Mouse (Mus musculus) kidney, adult 10 weeks (tissue): Measurements from ENCODE around the gene Gadd45b. TPM values are rescaled to one million over a fixed set of nuclear protein-coding genes. Genes with fewer than 3 reads are reported as not detected.

Experiments
- polyA plus RNA-seq: library from polyadenylated mRNA; stranded (reverse); fragments of 350-450 nt; fragmentation: Illumina TruSeq; extraction: RNeasy Lipid Tissue Mini Kit (QIAGEN cat#74804); gene quantifications from one replicate; pipeline ENCODE4 v1.2.3, GENCODE M21; 2014; ENCODE audit warnings: low read depth, low replicate concordance

Gene Gadd45b
- polyA plus RNA-seq = 2.3 TPM

DNA sequence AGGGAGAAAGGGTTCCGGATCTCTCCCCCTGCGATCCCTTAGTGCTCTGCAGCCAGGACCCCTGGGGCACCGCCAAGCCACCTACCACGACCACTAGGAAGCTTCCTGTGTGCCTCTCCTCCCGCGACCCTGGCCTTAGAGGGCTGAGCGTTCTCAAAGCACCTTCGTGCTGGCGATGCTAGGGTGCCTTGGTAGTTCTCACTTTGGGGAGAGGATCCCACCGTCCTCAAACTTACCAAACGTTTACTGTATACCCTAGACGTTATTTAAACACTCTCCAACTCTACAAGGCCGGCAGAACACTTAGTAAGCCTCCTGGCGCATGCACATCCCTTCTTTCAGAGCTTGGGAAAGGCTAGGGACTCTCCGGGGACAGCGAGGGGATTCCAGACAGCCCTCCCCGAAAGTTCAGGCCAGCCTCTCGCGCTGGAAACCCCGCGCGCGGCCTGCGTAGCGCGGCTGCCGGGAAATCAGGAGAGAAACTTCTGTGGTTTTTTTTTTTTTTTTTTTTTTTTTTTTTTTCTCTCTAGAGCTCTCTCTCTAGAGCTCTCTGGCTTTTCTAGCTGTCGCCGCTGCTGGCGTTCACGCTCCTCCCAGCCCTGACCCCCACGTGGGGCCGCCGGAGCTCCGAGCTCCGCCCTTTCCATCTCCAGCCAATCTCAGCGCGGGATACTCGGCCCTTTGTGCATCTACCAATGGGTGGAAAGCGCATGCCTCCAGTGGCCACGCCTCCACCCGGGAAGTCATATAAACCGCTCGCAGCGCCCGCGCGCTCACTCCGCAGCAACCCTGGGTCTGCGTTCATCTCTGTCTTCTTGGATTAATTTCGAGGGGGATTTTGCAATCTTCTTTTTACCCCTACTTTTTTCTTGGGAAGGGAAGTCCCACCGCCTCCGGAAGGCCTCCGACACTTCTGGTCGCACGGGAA lies at the start of gene Gadd45b:
TSS of gene Gadd45b (plus strand) at position 775 of the 928 bp plus-strand sequence.

DNA sequence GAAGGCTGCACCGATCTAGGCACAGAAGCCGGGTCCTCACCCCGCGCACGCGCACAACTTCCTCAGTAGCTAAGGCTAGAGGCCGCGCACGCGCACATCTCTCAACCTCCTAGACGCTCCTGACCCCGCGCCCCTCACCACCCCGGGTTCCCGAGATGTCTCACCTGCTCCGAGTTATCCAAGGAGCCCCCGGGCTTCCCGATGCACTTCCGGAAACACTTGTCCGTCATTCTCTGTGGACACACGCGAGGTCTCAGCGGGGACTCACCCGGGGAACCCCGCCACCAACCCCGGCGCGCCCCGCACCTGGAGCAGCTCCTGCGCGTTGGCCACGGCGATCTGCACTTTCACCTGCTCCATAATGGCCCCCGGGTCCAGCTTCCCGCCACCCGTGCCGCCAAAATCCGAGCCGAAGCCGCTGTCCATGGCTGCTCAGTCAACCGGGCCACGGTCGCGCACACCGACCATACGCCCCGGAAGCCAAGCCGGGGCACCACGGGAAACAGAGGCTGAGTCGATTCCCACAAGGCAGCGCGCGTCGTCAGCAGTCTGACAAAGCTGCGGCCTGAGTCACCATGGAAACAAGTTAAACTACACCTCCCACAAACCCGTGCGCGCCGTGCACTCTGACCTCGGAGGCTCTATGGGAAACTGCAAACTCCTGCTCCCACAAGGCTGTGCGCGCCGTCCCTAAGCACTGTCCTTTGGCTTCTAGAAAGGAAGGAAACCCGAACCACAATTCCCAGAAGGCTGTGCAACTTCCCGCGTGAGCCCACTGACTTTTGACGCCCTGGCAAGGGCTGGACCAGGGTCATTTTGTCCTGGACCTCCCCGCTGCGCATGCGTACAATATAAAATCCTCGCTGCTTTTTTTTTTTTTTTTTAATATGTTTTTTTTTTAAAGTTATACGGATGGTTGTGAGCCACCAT lies 29.3 kb upstream of the Gadd45b start, which contains the start of gene Timm13:
TSS of gene Timm13 (minus strand) at position 652 of the 930 bp plus-strand sequence.

GRCm38 (mm10) chr10:80917779-80918434 lies 12.0 kb upstream of the Gadd45b start, which contains the start of gene Lmnb2:
Gene Lmnb2, minus strand, starts transcription at chr10:80918245.

Other genes with a start within 250 kb of the Gadd45b start
- 1.1 TPM for gene Mob3a, start 228.1 kb upstream of the Gadd45b start, polyA plus RNA-seq
- gene Izumo4, start 227.9 kb upstream of the Gadd45b start, polyA plus RNA-seq = 0.89 TPM
- gene Ap3d1, start 187.8 kb upstream of the Gadd45b start, polyA plus RNA-seq = 7.2 TPM
- 1.2 TPM for gene Dot1l, start 174.9 kb upstream of the Gadd45b start, polyA plus RNA-seq
- gene Sf3a2, start 131.9 kb upstream of the Gadd45b start, polyA plus RNA-seq = 2.2 TPM
- gene Plekhj1, start 131.4 kb upstream of the Gadd45b start, polyA plus RNA-seq = 1.5 TPM
- gene Amh, start 124.8 kb upstream of the Gadd45b start, polyA plus RNA-seq = not detected
- not detected for gene Jsrp1, start 116.6 kb upstream of the Gadd45b start, polyA plus RNA-seq
- gene Oaz1, start 103.4 kb upstream of the Gadd45b start, polyA plus RNA-seq = 171 TPM
- gene Lingo3, start 86.0 kb upstream of the Gadd45b start, polyA plus RNA-seq = not detected
- 3.3 TPM for gene Lsm7, start 74.9 kb upstream of the Gadd45b start, polyA plus RNA-seq
- gene Sppl2b, start 74.8 kb upstream of the Gadd45b start, polyA plus RNA-seq = not detected
- gene Tmprss9, start 58.2 kb upstream of the Gadd45b start, polyA plus RNA-seq = not detected
- gene Timm13, start 29.1 kb upstream of the Gadd45b start, polyA plus RNA-seq = not detected
- gene Lmnb2, start 11.8 kb upstream of the Gadd45b start, polyA plus RNA-seq = 0.24 TPM
- 1.1 TPM for gene Gng7, start 84.9 kb downstream of the Gadd45b start, polyA plus RNA-seq
- gene Diras1, start 95.6 kb downstream of the Gadd45b start, polyA plus RNA-seq = not detected
- 0.28 TPM for gene Slc39a3, start 107.4 kb downstream of the Gadd45b start, polyA plus RNA-seq
- gene Sgta, start 130.1 kb downstream of the Gadd45b start, polyA plus RNA-seq = 0.61 TPM
- gene Thop1, start 140.0 kb downstream of the Gadd45b start, polyA plus RNA-seq = not detected
- not detected for gene Creb3l3, start 168.8 kb downstream of the Gadd45b start, polyA plus RNA-seq
- 2.1 TPM for gene Map2k2, start 175.8 kb downstream of the Gadd45b start, polyA plus RNA-seq
- gene Zbtb7a, start 205.1 kb downstream of the Gadd45b start, polyA plus RNA-seq = 8.1 TPM
- gene Pias4, start 237.8 kb downstream of the Gadd45b start, polyA plus RNA-seq = not detected
- gene Eef2, start 246.6 kb downstream of the Gadd45b start, polyA plus RNA-seq = 6.2 TPM